Mouse (Mus musculus) small intestine, adult 2 months (tissue): ENCODE data around the gene Krt10.

Experiments
- CTCF ChIP-seq: fragments of 200-500 bp; IDR thresholded peaks from 2 replicates; pipeline ENCODE4 v1.5.1; 2012; ENCODE audit warnings: low read depth, mild to moderate bottlenecking, control low read depth, inconsistent platforms, low read length, moderate library complexity, mixed read lengths; ENCODE audit not compliant: insufficient replicate concordance, insufficient read length; ENCODE audit errors: extremely low read depth
- POLR2A ChIP-seq: fragments of 200-500 bp; IDR thresholded peaks from 2 replicates; pipeline ENCODE4 v1.6.1; 2012; ENCODE audit warnings: low read depth, mild to moderate bottlenecking, control low read depth, inconsistent platforms, low read length, moderate library complexity

DNA sequence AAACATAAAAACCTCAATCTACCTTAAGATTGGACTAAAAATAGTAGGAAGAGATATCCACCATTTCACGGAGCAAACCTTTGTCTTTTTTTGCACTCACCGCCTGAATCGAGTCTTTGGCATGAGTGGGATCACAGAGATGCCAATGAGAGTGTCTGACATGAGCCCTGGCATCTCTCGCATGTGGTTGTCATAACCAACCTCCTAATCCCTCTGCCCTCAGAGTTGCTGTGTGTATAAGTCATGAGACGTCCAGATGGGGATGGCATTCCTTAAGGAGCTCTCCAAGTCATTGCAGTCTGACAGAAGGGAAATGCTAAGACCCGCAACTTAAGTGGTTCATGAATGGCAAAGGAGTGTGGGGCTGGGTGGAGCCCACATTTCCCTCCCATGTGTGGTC lies 2.2 kb upstream of the Krt10 start:
- no peak for TF ChIP-seq CTCF
- no peak for TF ChIP-seq POLR2A
